Mouse (Mus musculus): Measurements from ENCODE around the gene Sacm1l.

DNA sequence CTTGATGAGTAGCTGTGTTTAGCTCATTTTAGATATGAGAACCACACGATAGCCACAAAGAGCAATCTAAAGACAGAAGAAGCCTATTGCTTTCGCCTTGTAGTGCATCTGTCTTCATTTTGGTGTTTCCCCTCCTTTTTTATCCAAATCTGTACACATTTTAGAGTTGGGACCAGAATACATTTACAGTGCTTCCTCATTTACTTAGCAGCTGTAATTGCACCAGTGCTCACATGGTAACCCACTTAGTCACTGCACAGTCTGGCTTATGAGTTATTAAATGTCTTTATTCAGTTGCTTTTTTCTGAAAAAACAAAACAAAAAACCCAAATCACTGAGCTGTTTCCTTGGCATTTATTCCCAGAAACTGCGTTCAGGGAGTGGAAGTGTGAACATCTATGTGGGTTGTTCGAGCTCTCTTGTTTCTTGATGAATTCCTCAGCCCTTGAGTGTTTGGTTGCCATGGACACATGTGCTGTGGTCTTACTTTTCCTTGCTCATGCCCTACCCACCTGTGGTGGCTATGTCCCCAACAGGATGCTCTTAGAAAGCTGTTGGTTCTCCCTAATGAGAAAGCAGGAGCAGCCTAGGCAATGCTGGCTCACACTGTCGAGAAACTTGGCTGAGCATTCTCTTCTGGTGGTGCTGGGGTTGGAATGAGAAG, 26.3 kb upstream of the Sacm1l start:
- TF ChIP-seq CTCF (IDR thresholded peaks at IDR 0.05; ENCODE audit: borderline replicate concordance, extremely low read depth, insufficient read depth, insufficient read length) (no peak), POLR2A (IDR thresholded peaks at IDR 0.05; ENCODE audit: borderline replicate concordance, extremely low read depth, insufficient read depth, insufficient read length, poor library complexity, severe bottlenecking) (no peak)
